Mouse (Mus musculus): Measurements from ENCODE around the gene Blm.

GRCm38 (mm10) chr7:80445492-80445891, 89.4 kb downstream of the Blm start:
- no peak for TF ChIP-seq CTCF (conservative IDR thresholded peaks at IDR 0.05 in 1 of 2, IDR thresholded peaks at IDR 0.05 in 1 of 2; ENCODE audit: low read depth in 2 of 2, low read length in 2 of 2)
- TF ChIP-seq KAT2A (IDR thresholded peaks at IDR 0.05; ENCODE audit: insufficient replicate concordance, low read length) = no peak
- no peak for TF ChIP-seq POLR2A (IDR thresholded peaks at IDR 0.05; ENCODE audit: low read depth, low read length)

All from CH12.LX (cell line).